Mouse (Mus musculus): ENCODE data around the gene Fam173b. TPM values are rescaled to one million over a fixed set of nuclear protein-coding genes. Genes with fewer than 3 reads are reported as not detected.

Fam173b gene
- polyA plus RNA-seq, 1 experiment from 2014 or later, result 14.3 TPM

DNA sequence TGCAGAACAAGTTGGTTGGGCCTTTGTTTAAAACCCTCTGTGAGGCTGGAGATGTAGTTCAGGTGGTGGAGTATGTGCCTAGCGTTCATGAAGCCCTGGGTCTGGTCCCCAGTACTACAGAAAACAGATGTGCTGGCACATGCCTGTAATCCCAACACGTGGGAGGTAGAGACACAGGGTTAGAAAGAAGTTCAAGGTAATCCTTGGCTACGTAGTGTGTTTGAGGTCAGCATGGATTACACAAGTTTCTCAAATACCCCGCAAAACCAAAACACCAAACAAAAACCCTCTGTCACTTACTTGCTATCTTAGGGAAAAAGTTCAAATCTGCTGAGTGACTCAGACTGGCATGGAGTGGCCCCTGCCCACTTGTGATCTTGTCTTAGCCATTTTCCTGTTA, 10.3 kb downstream of the Fam173b start:
- ATAC-seq (replicated peaks; ENCODE audit: low FRiP score), result no peak
- H3K4me3 ChIP-seq (ENCODE audit: low read depth, low read length), result no peak overlapping the region
- no peak overlapping the region for H3K9ac ChIP-seq (ENCODE audit: low read depth, low read length)
- no peaks in the 10 kb centered on the region for H3K9me3 ChIP-seq (ENCODE audit: control insufficient read depth, low read length)
- no peak overlapping the region for H3K4me2 ChIP-seq
- 0 out of 2 replicates have a peak, but pooled peaks cover 2% of the 10 kb centered on the region for H3K36me3 ChIP-seq (ENCODE audit: control insufficient read depth, insufficient read depth, low read length)
- no peak for DNase-seq (ENCODE audit: low spot score)
- 90% methylated on average over 4 of the region's 4 CpGs for WGBS
- H3K4me1 ChIP-seq (replicated peaks; ENCODE audit: control insufficient read depth, insufficient read depth, low read length), result peaks cover under 1% of the 10 kb centered on the region; the same call in 1 of the 2 replicates
- H3K27me3 ChIP-seq (replicated peaks; ENCODE audit: control insufficient read depth, insufficient read depth, low read length), result no peaks in the 10 kb centered on the region
- H3K27ac ChIP-seq (ENCODE audit: low read depth, low read length), result no peak overlapping the region

GRCm38 (mm10) chr15:31613826-31614453, 12.3 kb downstream of the Fam173b start:
- Histone ChIP-seq H3K36me3 (ENCODE audit: control insufficient read depth, insufficient read depth, low read length) (peaks cover 7% of the 10 kb centered on the region; the same call in 1 of the 2 replicates), H3K9me3 (ENCODE audit: control insufficient read depth, low read length) (no peaks in the 10 kb centered on the region), H3K4me1 (replicated peaks; ENCODE audit: control insufficient read depth, insufficient read depth, low read length) (no peaks in the 10 kb centered on the region), H3K4me3 (ENCODE audit: low read depth, low read length) (no peak overlapping the region), H3K27ac (ENCODE audit: low read depth, low read length) (no peak overlapping the region), H3K27me3 (replicated peaks; ENCODE audit: control insufficient read depth, insufficient read depth, low read length) (no peaks in the 10 kb centered on the region), H3K9ac (ENCODE audit: low read depth, low read length) (no peak overlapping the region), H3K4me2 (no peak overlapping the region)
- ATAC-seq (replicated peaks; ENCODE audit: low FRiP score), result no peak
- DNase-seq (ENCODE audit: low spot score), result no peak
- 75% methylated on average over 6 of the region's 6 CpGs for WGBS

DNA sequence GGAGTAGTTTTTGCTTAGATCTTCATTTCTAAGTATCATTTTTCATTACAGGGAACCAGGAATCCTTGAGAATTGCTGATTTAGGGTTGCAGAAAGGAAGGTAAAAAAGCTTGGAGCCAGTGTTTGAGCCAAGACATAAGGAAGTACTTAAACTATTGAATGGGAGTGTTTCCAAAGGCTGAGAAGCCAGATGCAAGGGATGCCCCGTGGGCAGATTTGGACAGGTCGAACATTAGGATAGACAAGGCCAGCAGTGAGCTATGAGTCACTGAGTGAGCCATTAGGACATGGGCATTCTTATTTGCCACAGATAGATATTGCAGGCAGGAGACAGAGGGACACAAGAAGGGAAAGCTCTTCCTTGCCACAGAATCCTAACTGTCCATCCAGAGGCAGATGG, 13.0 kb downstream of the Fam173b start:
- DNase-seq (ENCODE audit: low spot score), result no peak
- H3K9ac ChIP-seq (ENCODE audit: low read depth, low read length), result no peak overlapping the region
- H3K9me3 ChIP-seq (ENCODE audit: control insufficient read depth, low read length), result no peaks in the 10 kb centered on the region
- no peak for ATAC-seq (replicated peaks; ENCODE audit: low FRiP score)
- no peaks in the 10 kb centered on the region for H3K27me3 ChIP-seq (replicated peaks; ENCODE audit: control insufficient read depth, insufficient read depth, low read length)
- H3K4me3 ChIP-seq (ENCODE audit: low read depth, low read length), result no peak overlapping the region
- WGBS, result 87% methylated on average over 2 of the region's 2 CpGs
- no peak overlapping the region for H3K27ac ChIP-seq (ENCODE audit: low read depth, low read length)
- no peaks in the 10 kb centered on the region for H3K4me1 ChIP-seq (replicated peaks; ENCODE audit: control insufficient read depth, insufficient read depth, low read length)
- H3K4me2 ChIP-seq, result no peak overlapping the region
- H3K36me3 ChIP-seq (ENCODE audit: control insufficient read depth, insufficient read depth, low read length), result peaks cover 11% of the 10 kb centered on the region; the same call in 1 of the 2 replicates

GRCm38 (mm10) chr15:31617261-31617660, 15.6 kb downstream of the Fam173b start:
- no peak for ATAC-seq (replicated peaks; ENCODE audit: low FRiP score)

DNA sequence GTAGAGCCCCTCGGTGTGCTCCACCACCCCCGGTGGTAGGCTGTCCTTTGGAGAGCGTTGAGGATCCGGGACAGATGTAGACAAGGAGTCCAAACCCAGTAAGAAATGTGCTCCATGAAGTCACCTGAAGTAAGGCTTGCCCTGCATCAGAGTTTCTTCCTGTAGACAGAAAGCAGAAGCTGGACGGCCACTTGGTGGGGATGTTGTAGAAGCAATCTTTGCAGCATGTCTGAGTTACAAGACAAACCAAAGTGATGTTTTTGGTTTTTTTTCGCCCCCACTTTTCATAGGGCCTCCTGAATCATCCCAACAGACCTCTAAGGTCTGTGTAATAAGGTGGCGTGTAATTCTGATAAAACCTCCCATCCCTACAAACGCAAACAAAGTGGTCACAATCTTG, 17.9 kb downstream of the Fam173b start:
- Histone ChIP-seq H3K36me3 (ENCODE audit: control insufficient read depth, insufficient read depth, low read length) (peaks cover 11% of the 10 kb centered on the region; the same call in 1 of the 2 replicates), H3K4me2 (no peak overlapping the region), H3K4me1 (replicated peaks; ENCODE audit: control insufficient read depth, insufficient read depth, low read length) (no peaks in the 10 kb centered on the region), H3K9me3 (ENCODE audit: control insufficient read depth, low read length) (no peaks in the 10 kb centered on the region), H3K9ac (ENCODE audit: low read depth, low read length) (no peak overlapping the region), H3K4me3 (ENCODE audit: low read depth, low read length) (no peak overlapping the region), H3K27me3 (replicated peaks; ENCODE audit: control insufficient read depth, insufficient read depth, low read length) (no peaks in the 10 kb centered on the region), H3K27ac (ENCODE audit: low read depth, low read length) (no peak overlapping the region)
- no peak for ATAC-seq (replicated peaks; ENCODE audit: low FRiP score)
- 89% methylated on average over 8 of the region's 8 CpGs for WGBS
- no peak for DNase-seq (ENCODE audit: low spot score)

More at GRCm38 (mm10) chr15:31617261-31617660, 15.6 kb downstream of the Fam173b start:
- Histone ChIP-seq H3K4me2 (no peak overlapping the region), H3K4me3 (ENCODE audit: low read depth, low read length) (no peak overlapping the region), H3K27ac (ENCODE audit: low read depth, low read length) (no peak overlapping the region), H3K9ac (ENCODE audit: low read depth, low read length) (no peak overlapping the region), H3K36me3 (ENCODE audit: control insufficient read depth, insufficient read depth, low read length) (peaks cover 11% of the 10 kb centered on the region; the same call in 1 of the 2 replicates), H3K4me1 (replicated peaks; ENCODE audit: control insufficient read depth, insufficient read depth, low read length) (no peaks in the 10 kb centered on the region), H3K27me3 (replicated peaks; ENCODE audit: control insufficient read depth, insufficient read depth, low read length) (no peaks in the 10 kb centered on the region), H3K9me3 (ENCODE audit: control insufficient read depth, low read length) (no peaks in the 10 kb centered on the region)
- DNase-seq (ENCODE audit: low spot score), result no peak
- WGBS, result 89% methylated on average over 9 of the region's 9 CpGs

DNA sequence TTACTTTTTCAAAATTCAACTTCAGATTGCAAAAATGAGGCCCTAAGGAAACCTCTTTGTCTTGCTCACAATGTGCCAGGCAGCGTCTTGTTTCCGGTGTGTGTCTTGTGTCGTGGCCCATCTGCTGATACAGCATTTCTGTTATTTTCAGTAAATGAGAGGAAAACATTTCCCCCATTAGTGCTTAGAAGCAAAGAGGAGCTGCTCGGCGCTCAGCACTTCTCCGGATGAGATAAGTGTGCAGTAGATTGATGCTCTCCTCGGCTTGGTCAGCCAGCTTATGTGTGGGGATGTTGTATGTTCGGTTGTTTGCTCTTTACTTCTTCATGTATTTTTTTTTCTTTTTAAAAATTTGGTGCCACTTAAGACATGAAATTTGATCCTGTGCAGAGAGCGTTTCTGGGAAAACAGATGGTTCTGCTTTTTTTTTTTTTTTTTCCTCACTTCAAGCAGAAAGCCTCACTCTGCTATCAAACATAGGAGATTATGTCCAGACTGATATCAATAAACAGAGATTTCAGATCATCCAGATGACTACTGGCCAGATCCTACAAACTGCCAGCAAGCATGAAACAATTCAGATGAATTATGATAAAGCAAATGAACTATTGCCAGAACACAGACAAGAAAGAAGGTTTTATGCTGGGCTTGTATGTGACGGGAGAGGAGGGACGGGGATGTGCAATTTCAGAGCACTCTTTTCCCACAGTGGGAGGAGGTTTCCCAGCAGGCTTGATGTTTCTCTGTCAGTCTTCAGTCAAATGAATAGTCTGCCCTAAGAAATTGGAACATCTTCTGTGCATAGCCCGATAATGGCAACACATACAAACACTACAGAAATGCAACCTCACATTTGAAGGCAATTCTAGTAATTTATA, 25.9 kb downstream of the Fam173b start:
- Histone ChIP-seq H3K9ac (ENCODE audit: low read depth, low read length) (no peak overlapping the region), H3K9me3 (ENCODE audit: control insufficient read depth, low read length) (no peaks in the 10 kb centered on the region), H3K4me2 (peak overlapping the region; percentile 22; the same call in 1 of the 2 replicates), H3K4me3 (ENCODE audit: low read depth, low read length) (no peak overlapping the region), H3K27ac (ENCODE audit: low read depth, low read length) (no peak overlapping the region), H3K4me1 (replicated peaks; ENCODE audit: control insufficient read depth, insufficient read depth, low read length) (no peaks in the 10 kb centered on the region), H3K27me3 (replicated peaks; ENCODE audit: control insufficient read depth, insufficient read depth, low read length) (no peaks in the 10 kb centered on the region), H3K36me3 (ENCODE audit: control insufficient read depth, insufficient read depth, low read length) (no peaks in the 10 kb centered on the region)
- ATAC-seq (replicated peaks; ENCODE audit: low FRiP score), result no peak
- DNase-seq (ENCODE audit: low spot score), result no peak
- WGBS, result 56% methylated on average over 12 of the region's 12 CpGs

DNA sequence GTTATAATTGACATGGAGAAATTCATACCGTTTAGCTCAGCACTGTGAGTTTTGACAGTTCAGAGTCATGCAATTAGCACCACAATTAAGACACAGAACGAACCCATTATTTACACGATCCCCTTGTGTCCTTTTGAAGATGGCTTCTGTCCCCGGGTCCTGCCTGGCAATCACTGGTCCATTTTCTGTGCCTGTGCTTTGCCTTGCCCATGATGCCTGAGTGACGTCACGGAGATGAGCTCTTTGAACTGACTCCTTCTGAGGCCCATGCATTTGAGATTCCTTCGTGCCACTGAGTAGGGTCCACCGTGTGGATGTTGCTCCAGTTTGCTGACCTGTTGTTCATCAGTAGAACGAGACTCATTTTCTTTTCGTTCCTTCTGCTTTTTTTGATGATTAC, 26.5 kb downstream of the Fam173b start:
- no peak for ATAC-seq (replicated peaks; ENCODE audit: low FRiP score)
- no peaks in the 10 kb centered on the region for H3K27me3 ChIP-seq (replicated peaks; ENCODE audit: control insufficient read depth, insufficient read depth, low read length)
- H3K9me3 ChIP-seq (ENCODE audit: control insufficient read depth, low read length), result no peaks in the 10 kb centered on the region
- no peaks in the 10 kb centered on the region for H3K4me1 ChIP-seq (replicated peaks; ENCODE audit: control insufficient read depth, insufficient read depth, low read length)
- no peak overlapping the region for H3K27ac ChIP-seq (ENCODE audit: low read depth, low read length)
- no peaks in the 10 kb centered on the region for H3K36me3 ChIP-seq (ENCODE audit: control insufficient read depth, insufficient read depth, low read length)
- WGBS, result 76% methylated on average over 10 of the region's 10 CpGs
- DNase-seq (ENCODE audit: low spot score), result no peak
- no peak overlapping the region for H3K4me3 ChIP-seq (ENCODE audit: low read depth, low read length)
- no peak overlapping the region for H3K4me2 ChIP-seq
- no peak overlapping the region for H3K9ac ChIP-seq (ENCODE audit: low read depth, low read length)

- 82% methylated on average over 3 of the region's 3 CpGs for WGBS
- no peak for DNase-seq (ENCODE audit: low spot score)
- no peak overlapping the region for H3K9ac ChIP-seq (ENCODE audit: low read depth, low read length)
- no peak overlapping the region for H3K4me2 ChIP-seq
- no peaks in the 10 kb centered on the region for H3K36me3 ChIP-seq (ENCODE audit: control insufficient read depth, insufficient read depth, low read length)
- no peak for ATAC-seq (replicated peaks; ENCODE audit: low FRiP score)
- H3K27ac ChIP-seq (ENCODE audit: low read depth, low read length), result no peak overlapping the region
- H3K9me3 ChIP-seq (ENCODE audit: control insufficient read depth, low read length), result no peaks in the 10 kb centered on the region
- no peak overlapping the region for H3K4me3 ChIP-seq (ENCODE audit: low read depth, low read length)
- H3K4me1 ChIP-seq (replicated peaks; ENCODE audit: control insufficient read depth, insufficient read depth, low read length), result no peaks in the 10 kb centered on the region
- H3K27me3 ChIP-seq (replicated peaks; ENCODE audit: control insufficient read depth, insufficient read depth, low read length), result no peaks in the 10 kb centered on the region
Measured at GRCm38 (mm10) chr15:31629556-31629955, 27.9 kb downstream of the Fam173b start.
